Mouse (Mus musculus): ENCODE results near the gene Gucy2g. TPM values are rescaled to one million over a fixed set of nuclear protein-coding genes. Genes with fewer than 3 reads are reported as not detected.
"Not testable (repeated sequence)": the region's sequence is repeated elsewhere in the genome, so short reads cannot be mapped to it uniquely, and the experiment has no call there.

Gucy2g gene
- polyA plus RNA-seq, 1 experiment from 2014 or later = not detected

DNA sequence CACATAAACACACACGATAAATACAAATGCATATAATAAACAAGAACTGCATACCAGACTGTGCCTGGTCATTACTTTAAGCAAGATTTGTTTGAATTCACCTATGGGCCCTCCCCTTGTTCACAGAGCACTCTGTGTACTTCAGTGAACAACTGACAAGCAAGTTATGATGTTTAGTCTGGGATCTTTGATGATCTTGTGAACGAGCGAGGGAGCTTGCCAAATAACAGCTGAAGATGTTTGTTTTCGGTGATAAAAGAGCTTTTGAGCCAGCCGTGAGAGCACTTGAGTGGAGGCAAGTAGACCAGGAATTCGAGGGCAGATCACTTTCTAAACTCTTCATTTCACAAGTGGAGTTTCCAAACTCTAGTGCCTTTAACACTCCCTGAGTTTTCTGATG is 72.7 kb downstream of the Gucy2g start:
- 75% methylated on average over 6 of the region's 6 CpGs for WGBS
- Histone ChIP-seq H3K4me1 (no peaks in the 10 kb centered on the region), H3K9ac (replicated peaks) (no peak overlapping the region), H3K27ac (replicated peaks) (no peak overlapping the region), H3K27me3 (no peaks in the 10 kb centered on the region), H3K4me3 (no peak overlapping the region), H3K36me3 (no peaks in the 10 kb centered on the region), H3K9me3 (no peaks in the 10 kb centered on the region; the same call in 1 of the 2 replicates), H3K4me2 (replicated peaks) (no peak overlapping the region)
- no peak for ATAC-seq (replicated peaks)

DNA sequence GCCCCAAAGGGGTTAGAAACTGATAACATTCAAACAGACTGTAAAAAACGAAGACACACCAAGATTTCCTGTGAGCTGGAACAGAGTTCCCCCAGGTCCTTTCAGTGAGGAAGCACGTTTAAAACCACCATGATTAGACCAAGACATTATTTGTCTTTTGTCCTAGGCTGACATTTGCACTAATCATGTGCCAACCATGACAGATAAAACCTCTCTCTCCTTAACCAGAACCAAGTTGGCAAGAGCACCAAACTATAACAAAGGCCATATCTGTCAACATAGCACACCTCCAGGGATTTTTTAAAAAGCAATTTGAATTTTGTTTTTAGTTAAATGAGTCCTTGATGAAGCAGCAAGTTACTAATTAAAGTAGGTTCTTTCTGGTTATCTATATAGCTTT is 73.3 kb downstream of the Gucy2g start:
- Histone ChIP-seq H3K9ac (replicated peaks) (no peak overlapping the region), H3K4me2 (replicated peaks) (no peak overlapping the region), H3K9me3 (no peaks in the 10 kb centered on the region; the same call in 1 of the 2 replicates), H3K27ac (replicated peaks) (no peak overlapping the region), H3K27me3 (no peaks in the 10 kb centered on the region), H3K4me1 (no peaks in the 10 kb centered on the region), H3K4me3 (no peak overlapping the region), H3K36me3 (no peaks in the 10 kb centered on the region)
- 68% methylated on average over 2 of the region's 2 CpGs for WGBS
- ATAC-seq (replicated peaks) = no peak

DNA sequence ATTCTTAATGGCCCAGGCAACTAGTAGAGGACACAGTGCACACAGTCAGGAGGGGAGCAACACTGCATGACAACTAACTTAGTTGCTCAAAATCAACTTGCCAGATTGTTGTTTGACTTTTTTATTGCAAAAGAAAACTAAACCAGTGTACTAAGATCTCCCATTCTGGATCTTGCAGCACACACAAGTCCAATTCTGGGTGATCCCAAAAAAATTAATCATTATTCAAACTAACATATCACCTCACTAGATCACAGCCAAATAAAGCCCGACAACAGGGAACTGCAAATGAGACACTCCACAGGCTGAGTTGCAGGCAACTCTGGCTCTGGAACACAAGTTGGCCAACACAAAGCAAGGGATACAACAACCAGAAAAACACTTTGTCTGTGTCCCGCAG is 74.3 kb downstream of the Gucy2g start:
- H3K9ac ChIP-seq (replicated peaks) = no peak overlapping the region
- no peaks in the 10 kb centered on the region; the same call in 1 of the 2 replicates for H3K9me3 ChIP-seq
- no peak overlapping the region for H3K27ac ChIP-seq (replicated peaks)
- no peaks in the 10 kb centered on the region for H3K4me1 ChIP-seq
- H3K4me2 ChIP-seq (replicated peaks) = no peak overlapping the region
- ATAC-seq (replicated peaks) = no peak
- WGBS = 89% methylated on average over 2 of the region's 2 CpGs
- H3K4me3 ChIP-seq = no peak overlapping the region
- H3K36me3 ChIP-seq = no peaks in the 10 kb centered on the region
- H3K27me3 ChIP-seq = no peaks in the 10 kb centered on the region

DNA sequence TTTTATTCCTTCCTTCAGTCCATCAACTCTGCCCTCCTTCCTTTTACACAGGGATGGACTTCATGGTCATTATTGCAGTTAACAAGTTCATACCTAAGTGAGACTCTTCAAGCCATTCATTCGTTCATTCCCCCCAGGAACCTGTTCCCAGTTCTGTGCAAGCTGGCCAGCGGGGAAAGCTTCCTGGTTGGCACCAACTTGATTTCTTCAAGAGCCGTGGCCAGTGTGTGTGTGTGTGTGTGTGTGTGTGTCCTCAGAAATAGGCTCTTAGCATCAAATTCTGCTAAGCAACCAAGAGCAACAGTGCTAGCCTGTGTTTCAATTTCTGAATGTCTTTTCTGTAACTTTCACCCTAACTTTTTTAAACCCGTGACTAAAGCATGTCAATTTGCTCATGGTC is 75.1 kb downstream of the Gucy2g start:
- no peak overlapping the region for H3K9ac ChIP-seq (replicated peaks)

DNA sequence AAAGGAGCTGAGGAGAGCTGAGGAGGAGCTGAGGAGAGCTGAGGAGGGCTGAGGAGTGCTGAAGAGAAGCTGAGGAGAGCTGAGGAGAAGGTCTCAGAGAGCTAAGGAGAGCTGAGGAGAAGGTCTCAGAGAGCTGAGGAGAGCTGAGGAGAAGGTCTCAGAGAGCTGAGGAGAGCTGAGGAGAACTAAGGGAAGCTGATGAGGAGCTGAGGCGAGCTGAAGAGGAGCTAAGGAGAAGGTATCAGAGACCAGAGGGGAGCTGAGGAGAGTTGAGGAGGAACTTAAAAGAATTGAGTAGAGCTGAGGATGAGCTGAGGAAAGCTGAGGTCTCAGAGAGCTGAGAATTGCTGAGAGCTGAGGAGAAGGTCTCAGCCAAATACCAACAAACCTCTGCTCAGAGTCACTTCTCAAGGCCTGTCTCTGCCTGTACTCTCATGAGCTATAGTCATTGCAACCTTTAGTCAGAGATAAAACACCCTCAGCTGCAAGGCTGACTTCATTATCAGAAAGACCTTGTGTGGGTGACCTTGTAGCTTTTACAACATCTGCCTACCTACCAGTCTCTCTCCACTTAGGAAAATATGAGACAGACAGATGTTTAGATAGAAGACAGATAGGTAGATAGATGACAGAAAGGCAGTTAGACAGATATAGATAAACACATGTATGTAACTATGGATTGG is 75.7 kb downstream of the Gucy2g start:
- Histone ChIP-seq H3K27ac (replicated peaks) (no peak overlapping the region), H3K4me1 (no peaks in the 10 kb centered on the region), H3K36me3 (no peaks in the 10 kb centered on the region), H3K4me2 (replicated peaks) (no peak overlapping the region), H3K4me3 (no peak overlapping the region), H3K9me3 (no peaks in the 10 kb centered on the region; the same call in 1 of the 2 replicates), H3K27me3 (no peaks in the 10 kb centered on the region), H3K9ac (replicated peaks) (no peak overlapping the region)
- no peak for ATAC-seq (replicated peaks)
- 76% methylated on average over 1 of the region's 1 CpGs for WGBS

More for the DNA sequence above, 75.1 kb downstream of the Gucy2g start:
- Histone ChIP-seq H3K36me3 (no peaks in the 10 kb centered on the region), H3K4me3 (no peak overlapping the region), H3K27me3 (no peaks in the 10 kb centered on the region), H3K9me3 (no peaks in the 10 kb centered on the region; the same call in 1 of the 2 replicates), H3K27ac (replicated peaks) (no peak overlapping the region), H3K4me1 (no peaks in the 10 kb centered on the region), H3K4me2 (replicated peaks) (no peak overlapping the region)
- 76% methylated on average over 4 of the region's 4 CpGs for WGBS
- ATAC-seq (replicated peaks) = no peak

DNA sequence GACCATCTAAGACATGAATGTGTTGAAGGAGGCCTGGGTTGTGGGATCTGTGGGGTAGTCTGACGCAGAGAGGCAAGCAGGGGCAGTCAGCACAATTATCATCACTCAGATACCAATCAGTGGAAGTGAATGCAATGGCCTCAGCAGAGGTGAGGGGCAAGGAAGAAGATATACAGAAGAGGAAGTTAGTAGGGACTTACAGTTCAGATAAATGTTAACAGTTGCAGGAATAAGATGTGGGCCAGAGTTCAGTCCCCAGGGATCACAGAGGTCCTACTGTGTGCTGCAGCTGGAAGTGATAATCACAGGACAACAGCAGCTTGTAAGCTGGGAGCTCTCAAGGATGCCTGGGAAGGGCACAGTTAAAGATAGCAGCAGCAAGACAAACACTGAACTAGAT is 76.9 kb downstream of the Gucy2g start:
- no peak overlapping the region for H3K27ac ChIP-seq (replicated peaks)
- no peaks in the 10 kb centered on the region for H3K4me1 ChIP-seq
- H3K4me3 ChIP-seq = no peak overlapping the region
- H3K4me2 ChIP-seq (replicated peaks) = no peak overlapping the region
- WGBS = 83% methylated on average over 1 of the region's 1 CpGs
- no peaks in the 10 kb centered on the region for H3K27me3 ChIP-seq
- H3K36me3 ChIP-seq = no peaks in the 10 kb centered on the region
- no peak overlapping the region for H3K9ac ChIP-seq (replicated peaks)
- no peaks in the 10 kb centered on the region for H3K9me3 ChIP-seq
- ATAC-seq (replicated peaks) = no peak

DNA sequence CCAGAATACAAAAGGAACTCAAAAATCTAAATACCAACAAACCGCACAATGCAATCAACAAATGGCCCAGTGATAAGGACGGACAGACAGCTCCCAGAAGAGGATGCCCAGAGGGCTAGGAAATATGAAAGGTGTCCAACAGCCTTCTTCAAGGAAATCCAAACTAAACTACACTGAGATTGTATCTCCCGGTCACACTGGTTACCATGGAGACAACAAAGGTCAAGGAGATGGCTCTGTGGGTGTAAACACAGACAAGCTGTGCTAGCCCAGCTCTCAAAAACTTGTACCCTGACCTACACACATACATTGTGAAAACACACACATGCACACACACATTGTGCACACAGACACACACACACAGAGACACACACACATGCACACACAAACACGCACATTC is 78.8 kb downstream of the Gucy2g start:
- no peak overlapping the region for H3K4me2 ChIP-seq (replicated peaks)
- no peak overlapping the region for H3K4me3 ChIP-seq
- H3K9me3 ChIP-seq = no peaks in the 10 kb centered on the region
- ATAC-seq (replicated peaks) = no peak
- WGBS = 82% methylated on average over 4 of the region's 4 CpGs
- H3K27me3 ChIP-seq = no peaks in the 10 kb centered on the region
- no peaks in the 10 kb centered on the region for H3K4me1 ChIP-seq
- H3K36me3 ChIP-seq = no peaks in the 10 kb centered on the region
- no peak overlapping the region for H3K27ac ChIP-seq (replicated peaks)
- no peak overlapping the region for H3K9ac ChIP-seq (replicated peaks)

DNA sequence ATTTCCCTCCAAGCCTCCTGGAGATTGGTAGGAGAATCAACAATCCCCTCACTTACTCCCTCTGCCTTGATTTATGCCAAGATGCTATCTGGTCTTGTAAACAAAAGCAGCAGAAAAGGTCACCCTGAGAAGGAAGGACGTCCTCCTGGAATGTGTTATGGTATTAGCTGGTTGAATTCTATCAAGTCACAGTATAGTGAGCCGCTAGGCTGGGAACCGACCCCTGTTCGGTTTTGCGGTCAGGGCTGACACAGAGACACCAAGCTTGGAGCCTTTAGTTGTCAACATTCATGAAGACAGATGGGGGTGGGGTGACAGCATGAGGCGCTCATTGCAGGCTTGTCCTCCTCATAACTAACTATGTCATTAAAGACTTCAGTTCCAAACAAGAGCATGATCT is 81.2 kb downstream of the Gucy2g start:
- H3K4me2 ChIP-seq (replicated peaks) = no peak overlapping the region
- H3K36me3 ChIP-seq = no peaks in the 10 kb centered on the region
- no peak overlapping the region for H3K27ac ChIP-seq (replicated peaks)
- no peak for ATAC-seq (replicated peaks)
- no peak overlapping the region for H3K9ac ChIP-seq (replicated peaks)
- 94% methylated on average over 6 of the region's 6 CpGs for WGBS
- H3K9me3 ChIP-seq = no peaks in the 10 kb centered on the region
- H3K27me3 ChIP-seq = no peaks in the 10 kb centered on the region
- H3K4me1 ChIP-seq = no peaks in the 10 kb centered on the region
- no peak overlapping the region for H3K4me3 ChIP-seq

DNA sequence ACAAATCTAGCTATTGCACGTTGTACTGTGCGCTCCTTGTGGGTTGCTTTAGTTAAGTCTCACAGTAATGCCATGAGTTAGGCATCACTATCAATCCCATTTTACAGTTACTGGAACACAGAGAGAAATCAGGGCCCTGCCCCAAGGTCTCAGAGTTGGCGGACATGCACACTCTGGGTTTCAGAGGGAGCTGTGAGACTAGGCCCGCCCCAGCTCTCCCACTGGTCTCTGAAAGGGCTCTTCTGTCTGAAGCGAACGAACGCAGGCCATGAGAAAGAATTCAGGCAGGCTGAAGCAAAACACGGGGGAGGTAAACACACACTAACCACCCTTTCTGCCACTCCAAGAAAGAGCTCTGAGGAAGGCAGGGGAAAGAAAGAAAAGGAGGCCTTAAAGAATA is 82.4 kb downstream of the Gucy2g start:
- Histone ChIP-seq H3K4me3 (no peak overlapping the region), H3K27me3 (no peaks in the 10 kb centered on the region), H3K4me2 (replicated peaks) (no peak overlapping the region), H3K36me3 (no peaks in the 10 kb centered on the region), H3K9me3 (no peaks in the 10 kb centered on the region), H3K27ac (replicated peaks) (no peak overlapping the region), H3K9ac (replicated peaks) (no peak overlapping the region), H3K4me1 (no peaks in the 10 kb centered on the region)
- no peak for ATAC-seq (replicated peaks)
- 59% methylated on average over 8 of the region's 8 CpGs for WGBS

DNA sequence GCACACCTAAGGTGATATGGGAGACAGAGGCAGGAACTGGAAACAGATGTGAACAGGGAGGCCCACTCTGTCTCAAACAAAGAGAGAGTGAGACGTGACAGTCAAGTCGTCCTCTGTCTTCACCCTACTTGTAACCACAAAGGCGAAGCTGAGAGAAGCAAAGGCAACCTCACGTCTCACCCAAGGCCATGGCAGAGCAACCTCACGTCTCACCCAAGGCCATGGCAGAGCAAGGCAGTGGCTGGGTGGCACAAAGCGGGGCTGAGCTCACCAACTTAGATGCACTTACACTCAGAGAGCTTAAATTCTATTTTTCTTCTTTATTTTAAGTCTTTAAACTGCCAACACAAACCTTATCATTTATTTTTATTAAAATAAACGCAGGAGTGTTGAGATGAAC is 84.0 kb downstream of the Gucy2g start:
- H3K4me1 ChIP-seq = no peaks in the 10 kb centered on the region
- no peak overlapping the region for H3K9ac ChIP-seq (replicated peaks)
- no peak for ATAC-seq (replicated peaks)
- 84% methylated on average over 7 of the region's 7 CpGs for WGBS
- no peaks in the 10 kb centered on the region for H3K27me3 ChIP-seq
- H3K36me3 ChIP-seq = no peaks in the 10 kb centered on the region
- H3K4me2 ChIP-seq (replicated peaks) = no peak overlapping the region
- H3K9me3 ChIP-seq = no peaks in the 10 kb centered on the region
- no peak overlapping the region for H3K4me3 ChIP-seq
- H3K27ac ChIP-seq (replicated peaks) = no peak overlapping the region

DNA sequence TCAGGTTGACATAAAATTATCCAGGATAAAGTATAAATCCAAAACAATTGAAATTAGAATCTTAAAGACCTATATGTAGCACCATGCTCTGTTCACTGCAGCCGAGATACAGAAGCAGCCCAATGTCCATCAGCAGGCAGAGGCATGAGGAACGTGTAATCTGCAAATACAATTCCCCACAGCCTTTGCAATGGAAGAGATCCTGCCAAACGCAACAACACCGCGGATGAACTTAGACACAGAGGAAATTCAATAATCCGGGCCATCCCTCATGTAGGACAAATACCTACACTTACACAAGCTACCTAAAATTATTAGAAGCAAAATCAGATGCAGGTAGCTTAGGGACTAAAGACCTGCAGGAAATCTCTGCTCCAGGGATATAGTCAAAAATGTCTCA is 88.1 kb downstream of the Gucy2g start:
- Histone ChIP-seq H3K36me3 (no peaks in the 10 kb centered on the region), H3K9ac (replicated peaks) (no peak overlapping the region), H3K4me1 (no peaks in the 10 kb centered on the region), H3K4me3 (no peak overlapping the region), H3K9me3 (no peaks in the 10 kb centered on the region), H3K27me3 (no peaks in the 10 kb centered on the region), H3K27ac (replicated peaks) (no peak overlapping the region), H3K4me2 (replicated peaks) (no peak overlapping the region)
- ATAC-seq (replicated peaks) = no peak
- 93% methylated on average over 6 of the region's 6 CpGs for WGBS

DNA sequence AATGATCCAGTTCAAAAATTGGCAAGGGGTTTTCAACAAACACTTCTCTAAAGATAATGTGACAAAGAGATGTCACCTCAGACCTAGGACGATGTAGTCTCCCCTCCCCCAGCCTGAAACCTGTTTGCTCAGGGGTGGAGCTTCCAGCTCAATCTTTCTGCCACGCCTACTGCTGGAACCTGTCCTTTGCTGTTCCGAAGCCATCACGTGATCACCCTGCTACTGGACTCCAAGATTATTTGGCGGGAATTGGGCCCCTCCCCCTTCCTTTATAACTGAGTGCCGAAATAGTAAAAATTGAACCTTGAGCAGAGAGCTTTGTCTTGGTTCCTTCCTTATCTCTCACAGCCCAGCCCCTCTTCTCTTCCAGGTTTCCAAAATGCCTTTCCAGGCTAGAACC is 88.8 kb downstream of the Gucy2g start:
- not testable (repeated sequence) for H3K27me3 ChIP-seq; H3K9ac ChIP-seq (replicated peaks); H3K4me1 ChIP-seq; ATAC-seq (replicated peaks); H3K4me2 ChIP-seq (replicated peaks); H3K27ac ChIP-seq (replicated peaks); H3K36me3 ChIP-seq; H3K9me3 ChIP-seq; H3K4me3 ChIP-seq
- WGBS = 80% methylated on average over 6 of the region's 6 CpGs

DNA sequence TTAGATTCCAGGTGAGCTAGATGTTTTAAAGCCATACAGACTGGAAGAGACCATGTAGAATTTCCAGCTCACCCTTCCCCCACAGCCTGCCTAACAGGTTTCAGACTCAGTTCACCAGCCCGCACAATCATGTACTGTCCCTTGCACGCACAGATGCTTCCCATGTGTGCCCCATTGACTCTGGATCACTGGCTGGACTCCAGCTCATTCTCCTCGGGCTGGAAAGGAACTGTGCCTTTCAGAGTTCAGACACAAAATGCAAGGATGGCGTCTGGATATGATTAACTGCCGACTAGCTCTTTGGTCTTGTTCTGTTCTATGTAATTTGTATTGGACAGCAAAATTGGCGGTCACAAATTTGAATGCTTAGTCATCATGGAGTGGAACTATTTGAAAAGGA is 91.4 kb downstream of the Gucy2g start:
- 77% methylated on average over 6 of the region's 6 CpGs for WGBS
- ATAC-seq (replicated peaks) = no peak
- H3K9me3 ChIP-seq = no peaks in the 10 kb centered on the region
- H3K4me1 ChIP-seq = peaks cover 1% of the 10 kb centered on the region; the same call in 1 of the 2 replicates
- H3K27ac ChIP-seq (replicated peaks) = no peak overlapping the region
- H3K27me3 ChIP-seq = no peaks in the 10 kb centered on the region
- no peak overlapping the region for H3K9ac ChIP-seq (replicated peaks)
- no peaks in the 10 kb centered on the region for H3K36me3 ChIP-seq
- H3K4me2 ChIP-seq (replicated peaks) = no peak overlapping the region
- H3K4me3 ChIP-seq = no peak overlapping the region

Measured in forebrain, embryonic 15.5 days (tissue).